Mouse (Mus musculus) hindbrain, embryonic 16.5 days (tissue): Measurements from ENCODE around the gene Rgs8. TPM values are rescaled to one million over a fixed set of nuclear protein-coding genes. Genes with fewer than 3 reads are reported as not detected.

ENCODE experiments used
- polyA plus RNA-seq: library from polyadenylated mRNA; unstranded; fragments of >200 nt; fragmentation: Nextera tagmentation; extraction: Ambion mirVana; gene quantifications from 2 replicates; pipeline ENCODE4 v1.2.1, GENCODE M21; 2015

Rgs8 gene
- polyA plus RNA-seq, 1 experiment from 2014 or later = 18.8 TPM

Other genes starting within 250 kb of the Rgs8 start
- 0.63 and 0.97 TPM in 2 replicates for gene Shcbp1l, start 227.9 kb upstream of the Rgs8 start, polyA plus RNA-seq
- 17.0 and 22.2 TPM in 2 replicates for gene Dhx9, start 165.4 kb upstream of the Rgs8 start, polyA plus RNA-seq
- 15.4 and 17.4 TPM in 2 replicates for gene Npl, start 103.0 kb upstream of the Rgs8 start, polyA plus RNA-seq
- 13.3 and 14.0 TPM in 2 replicates for gene Rgs16, start 87.3 kb downstream of the Rgs8 start, polyA plus RNA-seq
- gene Rnasel, start 96.4 kb downstream of the Rgs8 start, polyA plus RNA-seq = 32.3 and 34.5 TPM in 2 replicates
- 0.17 and 0.19 TPM in 2 replicates for gene Rgsl1, start 191.1 kb downstream of the Rgs8 start, polyA plus RNA-seq
- gene Teddm1b, start 221.3 kb downstream of the Rgs8 start, polyA plus RNA-seq = 0.26 and 0.41 TPM in 2 replicates
- not detected in 2 replicates for gene Teddm1a, start 238.7 kb downstream of the Rgs8 start, polyA plus RNA-seq
- 217 and 248 TPM in 2 replicates for gene Glul, start 246.9 kb downstream of the Rgs8 start, polyA plus RNA-seq
- gene Teddm2, start 247.2 kb downstream of the Rgs8 start, polyA plus RNA-seq = 1.4 and 1.5 TPM in 2 replicates